ENCODE assay signal across 10 mouse cellular contexts in genomic region chr15:35233968-35234696, GRCm38 (mm10).
"Had no signal": no experiment of that assay in that cellular context is flagged by ENCODE, and none has a peak within 500 bp of the region (broad histone marks: within the 10 kb centered on the region; RNA-seq: fewer than 3 reads in every experiment).

No protein-coding gene starts in this region.

- H3K27me3 ChIP-seq: limb, embryonic 13.5 days; liver, embryonic 12.5 days; midbrain, embryonic 12.5 days had no signal

- H3K9me3 ChIP-seq: limb, embryonic 13.5 days; liver, embryonic 12.5 days; midbrain, embryonic 12.5 days had no signal

- H3K4me2 ChIP-seq: limb, embryonic 13.5 days; liver, embryonic 12.5 days; midbrain, embryonic 12.5 days had no signal

- H3K4me3 ChIP-seq: layer of hippocampus, adult 2 months; limb, embryonic 13.5 days; liver, embryonic 12.5 days; midbrain, embryonic 12.5 days had no signal

- ATAC-seq: liver, embryonic 12.5 days had no signal

- DNase-seq: kidney, adult 11 months; kidney, adult 9 months; kidney, postnatal 10 days; kidney, postnatal 4 days; thymus, postnatal 14 days had no signal

- H3K4me1 ChIP-seq: limb, embryonic 13.5 days; liver, embryonic 12.5 days; midbrain, embryonic 12.5 days had no signal

- H3K36me3 ChIP-seq: limb, embryonic 13.5 days; liver, embryonic 12.5 days; midbrain, embryonic 12.5 days had no signal

- H3K27ac ChIP-seq: layer of hippocampus, adult 2 months; limb, embryonic 13.5 days; liver, embryonic 12.5 days; midbrain, embryonic 12.5 days; stomach, postnatal 0 days had no signal

- H3K9ac ChIP-seq: limb, embryonic 13.5 days; liver, embryonic 12.5 days; midbrain, embryonic 12.5 days had no signal
